Comparison of ENCODE assay signal across 10 mouse cellular contexts in the genomic region with DNA sequence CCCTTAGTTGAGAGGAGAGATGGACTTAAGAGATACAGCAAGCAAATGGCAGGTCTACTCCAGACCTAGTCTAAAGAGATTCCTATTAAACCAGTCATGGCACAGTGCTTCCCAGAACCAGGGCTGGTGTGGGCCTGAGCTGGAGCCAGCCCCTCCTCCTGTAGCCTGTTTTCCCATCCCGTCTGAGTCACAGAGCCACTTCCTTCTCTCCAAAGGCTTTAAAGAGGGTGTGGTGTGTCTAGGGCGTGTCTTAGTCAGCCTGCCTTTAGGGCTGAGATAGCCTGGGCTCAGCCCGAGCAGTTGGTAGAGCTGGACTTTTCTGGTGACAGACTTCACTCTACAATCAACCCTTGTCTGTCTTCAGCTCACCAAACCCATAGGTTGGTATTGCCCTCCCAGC. TPM values are rescaled to one million over a fixed set of nuclear protein-coding genes. Genes with fewer than 3 reads are reported as not detected.
A peak's percentile ranks its signal among the peaks of the same experiment; 100 is the strongest.
DNase-seq lines count a peak whose midpoint lies in the region; ATAC-seq and TF ChIP-seq lines count a peak whose summit lies in the region.
"Had no signal": no experiment of that assay in that cellular context is flagged by ENCODE, and none has a peak within 500 bp of the region (broad histone marks: within the 10 kb centered on the region; RNA-seq: fewer than 3 reads in every experiment).

No protein-coding gene starts in this region.

- no peaks in the 10 kb centered on the region for H3K9me3 ChIP-seq in heart, embryonic 10.5 days
- H3K9me3 ChIP-seq in liver, embryonic 14.5 days (ENCODE audit: control insufficient read depth, low read length) = no peaks in the 10 kb centered on the region

- TF ChIP-seq CTCF in liver, embryonic 14.5 days (IDR thresholded peaks at IDR 0.05; ENCODE audit: low read depth) = no peak

- DNase-seq in heart, adult 18-20 months = peak; percentile 44 to 78
- DNase-seq in heart, embryonic 10.5 days (ENCODE audit: low spot score) = no peak
- peak; percentile 86 for DNase-seq in ES-CJ7 (ENCODE audit: low read depth, low spot score)
- peak; percentile 38 for DNase-seq in c-Kit-positive CD71-positive TER-119-negative erythroid progenitor cells, embryonic 14.5 days (ENCODE audit: low read depth)
- DNase-seq in liver, embryonic 14.5 days (ENCODE audit: low read depth in 3 of 3, low spot score in 3 of 3) = peak in 2 of 3 experiments; percentile 38 to 57
- no peak for DNase-seq in thymus, postnatal 25 days
- no peak for DNase-seq in thymus, adult 18-20 months
- DNase-seq in natural killer cell, adult 2 months (ENCODE audit: low spot score in 2 of 2) = no peak
- DNase-seq: forebrain, postnatal 0 days; kidney, adult 9 months had no signal

- H3K36me3 ChIP-seq in heart, embryonic 10.5 days = peaks cover 98% of the 10 kb centered on the region
- no peaks in the 10 kb centered on the region for H3K36me3 ChIP-seq in liver, embryonic 14.5 days (replicated peaks; ENCODE audit: control insufficient read depth, insufficient read depth, low read depth)

- no peak overlapping the region for H3K4me3 ChIP-seq in heart, embryonic 10.5 days
- no peak overlapping the region for H3K4me3 ChIP-seq in liver, embryonic 14.5 days (ENCODE audit: insufficient read depth in 1 of 2, low read depth in 2 of 2, low read length in 2 of 2)

- H3K4me2 ChIP-seq in liver, embryonic 14.5 days (ENCODE audit: low read depth) = no peak overlapping the region

- H3K27ac ChIP-seq in heart, embryonic 10.5 days = no peak overlapping the region
- no peak overlapping the region for H3K27ac ChIP-seq in liver, embryonic 14.5 days

- H3K4me1 ChIP-seq in heart, embryonic 10.5 days = 0 out of 2 replicates have a peak, but pooled peaks cover 5% of the 10 kb centered on the region
- no peaks in the 10 kb centered on the region for H3K4me1 ChIP-seq in liver, embryonic 14.5 days (replicated peaks; ENCODE audit: control insufficient read depth in 2 of 2, insufficient read depth in 2 of 2, low read length in 1 of 2)

- no peak for TF ChIP-seq EP300 in liver, embryonic 14.5 days (IDR thresholded peaks at IDR 0.05; ENCODE audit: low read depth)

- 50% methylated on average over 3 of the region's 3 CpGs for WGBS in heart, embryonic 10.5 days
- 15% methylated on average over 3 of the region's 3 CpGs for WGBS in liver, embryonic 14.5 days (ENCODE audit: insufficient replicate concordance)

- H3K9ac ChIP-seq in liver, embryonic 14.5 days (replicated peaks) = no peak overlapping the region
- H3K9ac ChIP-seq: forebrain, postnatal 0 days had no signal

- H3K27me3 ChIP-seq in heart, embryonic 10.5 days (ENCODE audit: insufficient read depth, poor library complexity, severe bottlenecking) = no peaks in the 10 kb centered on the region
- H3K27me3 ChIP-seq in liver, embryonic 14.5 days (ENCODE audit: control insufficient read depth, insufficient read depth, low read length) = no peaks in the 10 kb centered on the region

- no peak for ATAC-seq in liver, embryonic 14.5 days (ENCODE audit: insufficient read depth)
- ATAC-seq: forebrain, postnatal 0 days had no signal

RNA-seq across cellular contexts. Expression of a gene that starts 36.6 kb away (rescaled TPM):
- 10 to 100 TPM; 30.0 to 34.9 TPM for total RNA-seq in heart, adult 18-20 months (2021)
- 118 and 134 TPM in 2 replicates for polyA plus RNA-seq in heart, embryonic 10.5 days (2016; fragmentation: Nextera tagmentation; extraction: Ambion mirVana)
- 19.4 and 20.7 TPM in 2 replicates for polyA plus RNA-seq in liver, embryonic 14.5 days (2012; rRNA removed)
- polyA plus RNA-seq in liver, embryonic 14.5 days (2014; fragmentation: Nextera tagmentation; extraction: Ambion mirVana) = 26.6 and 26.9 TPM in 2 replicates

Comparison
In these comparisons a context has a peak if more than half of its experiments do, and no peak if none do; other contexts are left out.
1. DNase-seq: peak in heart, adult 18-20 months (2 of 2), ES-CJ7 (single experiment), c-Kit-positive CD71-positive TER-119-negative erythroid progenitor cells, embryonic 14.5 days (single experiment) and liver, embryonic 14.5 days (2 of 3); none in heart, embryonic 10.5 days (single experiment), thymus, postnatal 25 days (single experiment), thymus, adult 18-20 months (0 of 2) and natural killer cell, adult 2 months (0 of 2).